Mouse (Mus musculus): ENCODE measurements around the gene Gtdc1. TPM values are rescaled to one million over a fixed set of nuclear protein-coding genes. Genes with fewer than 3 reads are reported as not detected.

Gene Gtdc1
- polyA plus RNA-seq, 1 experiment = 6.3 TPM

- WGBS = 37% methylated on average over 2 of the region's 2 CpGs
- TF ChIP-seq POLR2A (IDR thresholded peaks at IDR 0.05; ENCODE audit: borderline replicate concordance, control insufficient read depth, low read depth, low read length) = no peak
- no peak for TF ChIP-seq CTCF (IDR thresholded peaks at IDR 0.05; ENCODE audit: control insufficient read depth, insufficient read depth, low read length)
These were observed 126.1 kb downstream of the Gtdc1 start for GRCm38 (mm10) chr2:44801361-44801760.

GRCm38 (mm10) chr2:44791840-44792239 is 135.6 kb downstream of the Gtdc1 start:
- WGBS = 83% methylated on average over 4 of the region's 4 CpGs
- no peak overlapping the region for H3K4me3 ChIP-seq (replicated peaks; ENCODE audit: control insufficient read depth, low read depth, low read length)
- no peaks in the 10 kb centered on the region for H3K4me1 ChIP-seq (ENCODE audit: control insufficient read depth, insufficient read depth, low read length)
- H3K27ac ChIP-seq (ENCODE audit: control insufficient read depth, insufficient read depth, low read depth, low read length, poor library complexity) = no peak overlapping the region
- no peak for TF ChIP-seq POLR2A (IDR thresholded peaks at IDR 0.05; ENCODE audit: borderline replicate concordance, control insufficient read depth, low read depth, low read length)
- TF ChIP-seq CTCF (IDR thresholded peaks at IDR 0.05; ENCODE audit: control insufficient read depth, insufficient read depth, low read length) = no peak

More at GRCm38 (mm10) chr2:44801361-44801760, 126.1 kb downstream of the Gtdc1 start:
- Histone ChIP-seq H3K27ac (ENCODE audit: control insufficient read depth, insufficient read depth, low read depth, low read length, poor library complexity) (no peak overlapping the region), H3K4me1 (ENCODE audit: control insufficient read depth, insufficient read depth, low read length) (no peaks in the 10 kb centered on the region; the same call in 1 of the 2 replicates), H3K4me3 (replicated peaks; ENCODE audit: control insufficient read depth, low read depth, low read length) (no peak overlapping the region)

- H3K27ac ChIP-seq (ENCODE audit: control insufficient read depth, insufficient read depth, low read depth, low read length, poor library complexity) = no peak overlapping the region
- no peaks in the 10 kb centered on the region for H3K4me1 ChIP-seq (ENCODE audit: control insufficient read depth, insufficient read depth, low read length)
- TF ChIP-seq POLR2A (IDR thresholded peaks at IDR 0.05; ENCODE audit: borderline replicate concordance, control insufficient read depth, low read depth, low read length) (no peak), CTCF (IDR thresholded peaks at IDR 0.05; ENCODE audit: control insufficient read depth, insufficient read depth, low read length) (no peak)
- H3K4me3 ChIP-seq (replicated peaks; ENCODE audit: control insufficient read depth, low read depth, low read length) = no peak overlapping the region
- WGBS = 61% methylated on average over 5 of the region's 5 CpGs
These were observed 136.3 kb downstream of the Gtdc1 start for GRCm38 (mm10) chr2:44791134-44791533.

- no peak overlapping the region for H3K27ac ChIP-seq (ENCODE audit: control insufficient read depth, insufficient read depth, low read depth, low read length, poor library complexity)
- TF ChIP-seq CTCF (IDR thresholded peaks at IDR 0.05; ENCODE audit: control insufficient read depth, insufficient read depth, low read length) = no peak
- TF ChIP-seq POLR2A (IDR thresholded peaks at IDR 0.05; ENCODE audit: borderline replicate concordance, control insufficient read depth, low read depth, low read length) = no peak
- H3K4me1 ChIP-seq (ENCODE audit: control insufficient read depth, insufficient read depth, low read length) = no peaks in the 10 kb centered on the region
- H3K4me3 ChIP-seq (replicated peaks; ENCODE audit: control insufficient read depth, low read depth, low read length) = no peak overlapping the region
- 89% methylated on average over 4 of the region's 4 CpGs for WGBS
These were observed 144.7 kb downstream of the Gtdc1 start for GRCm38 (mm10) chr2:44782746-44783145.

- H3K4me1 ChIP-seq (ENCODE audit: control insufficient read depth, insufficient read depth, low read length) = no peaks in the 10 kb centered on the region
- no peak overlapping the region for H3K4me3 ChIP-seq (replicated peaks; ENCODE audit: control insufficient read depth, low read depth, low read length)
- no peak for TF ChIP-seq POLR2A (IDR thresholded peaks at IDR 0.05; ENCODE audit: borderline replicate concordance, control insufficient read depth, low read depth, low read length)
- TF ChIP-seq CTCF (IDR thresholded peaks at IDR 0.05; ENCODE audit: control insufficient read depth, insufficient read depth, low read length) = no peak
- no peak overlapping the region for H3K27ac ChIP-seq (ENCODE audit: control insufficient read depth, insufficient read depth, low read depth, low read length, poor library complexity)
- 89% methylated on average over 2 of the region's 2 CpGs for WGBS
These were observed 146.5 kb downstream of the Gtdc1 start for GRCm38 (mm10) chr2:44780961-44781360.

GRCm38 (mm10) chr2:44763898-44764297 is 163.6 kb downstream of the Gtdc1 start:
- 38% methylated on average over 1 of the region's 1 CpGs for WGBS
- H3K27ac ChIP-seq (ENCODE audit: control insufficient read depth, insufficient read depth, low read depth, low read length, poor library complexity) = no peak overlapping the region
- H3K4me3 ChIP-seq (replicated peaks; ENCODE audit: control insufficient read depth, low read depth, low read length) = no peak overlapping the region
- TF ChIP-seq POLR2A (IDR thresholded peaks at IDR 0.05; ENCODE audit: borderline replicate concordance, control insufficient read depth, low read depth, low read length) (no peak), CTCF (IDR thresholded peaks at IDR 0.05; ENCODE audit: control insufficient read depth, insufficient read depth, low read length) (no peak)
- no peaks in the 10 kb centered on the region for H3K4me1 ChIP-seq (ENCODE audit: control insufficient read depth, insufficient read depth, low read length)

- Histone ChIP-seq H3K4me3 (replicated peaks; ENCODE audit: control insufficient read depth, low read depth, low read length) (no peak overlapping the region), H3K4me1 (ENCODE audit: control insufficient read depth, insufficient read depth, low read length) (no peaks in the 10 kb centered on the region; the same call in 1 of the 2 replicates), H3K27ac (ENCODE audit: control insufficient read depth, insufficient read depth, low read depth, low read length, poor library complexity) (no peak overlapping the region)
- WGBS = 90% methylated on average over 1 of the region's 1 CpGs
- TF ChIP-seq CTCF (IDR thresholded peaks at IDR 0.05; ENCODE audit: control insufficient read depth, insufficient read depth, low read length) (no peak), POLR2A (IDR thresholded peaks at IDR 0.05; ENCODE audit: borderline replicate concordance, control insufficient read depth, low read depth, low read length) (no peak)
These were observed 190.8 kb downstream of the Gtdc1 start for GRCm38 (mm10) chr2:44736618-44737017.

GRCm38 (mm10) chr2:44721461-44721860 is 206.0 kb downstream of the Gtdc1 start:
- TF ChIP-seq CTCF (IDR thresholded peaks at IDR 0.05; ENCODE audit: control insufficient read depth, insufficient read depth, low read length) = no peak
- no peak for TF ChIP-seq POLR2A (IDR thresholded peaks at IDR 0.05; ENCODE audit: borderline replicate concordance, control insufficient read depth, low read depth, low read length)
- H3K4me1 ChIP-seq (ENCODE audit: control insufficient read depth, insufficient read depth, low read length) = no peaks in the 10 kb centered on the region
- H3K27ac ChIP-seq (ENCODE audit: control insufficient read depth, insufficient read depth, low read depth, low read length, poor library complexity) = no peak overlapping the region
- H3K4me3 ChIP-seq (replicated peaks; ENCODE audit: control insufficient read depth, low read depth, low read length) = no peak overlapping the region
